Mouse (Mus musculus): ENCODE data around the gene Fhit. TPM values are rescaled to one million over a fixed set of nuclear protein-coding genes. Genes with fewer than 3 reads are reported as not detected.

Gene Fhit
- polyA plus RNA-seq, 1 experiment from 2014 or later, result 3.6 TPM

DNA sequence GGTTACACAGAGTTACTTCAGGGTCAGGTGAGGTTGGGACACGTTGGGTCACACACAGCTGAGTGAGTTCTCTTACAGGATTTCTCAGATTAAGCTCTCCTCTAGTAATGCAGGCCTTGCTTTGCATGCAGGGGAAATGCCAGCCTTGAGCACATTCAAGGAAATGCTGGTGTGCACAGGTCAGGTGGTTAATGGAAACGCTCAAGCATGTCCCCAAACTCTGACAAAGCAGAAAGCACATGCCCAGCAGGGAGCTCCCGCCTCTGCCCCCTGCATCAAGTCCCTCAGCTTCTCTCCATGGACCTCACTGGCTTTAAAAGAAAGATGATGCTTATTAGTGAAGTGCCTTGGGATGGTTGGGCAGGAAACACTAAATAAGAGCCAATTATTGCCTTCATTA, 530.1 kb downstream of the Fhit start:
- H3K36me3 ChIP-seq (ENCODE audit: control insufficient read depth, insufficient read depth), result no peaks in the 10 kb centered on the region
- 74% methylated on average over 3 of the region's 3 CpGs for WGBS

DNA sequence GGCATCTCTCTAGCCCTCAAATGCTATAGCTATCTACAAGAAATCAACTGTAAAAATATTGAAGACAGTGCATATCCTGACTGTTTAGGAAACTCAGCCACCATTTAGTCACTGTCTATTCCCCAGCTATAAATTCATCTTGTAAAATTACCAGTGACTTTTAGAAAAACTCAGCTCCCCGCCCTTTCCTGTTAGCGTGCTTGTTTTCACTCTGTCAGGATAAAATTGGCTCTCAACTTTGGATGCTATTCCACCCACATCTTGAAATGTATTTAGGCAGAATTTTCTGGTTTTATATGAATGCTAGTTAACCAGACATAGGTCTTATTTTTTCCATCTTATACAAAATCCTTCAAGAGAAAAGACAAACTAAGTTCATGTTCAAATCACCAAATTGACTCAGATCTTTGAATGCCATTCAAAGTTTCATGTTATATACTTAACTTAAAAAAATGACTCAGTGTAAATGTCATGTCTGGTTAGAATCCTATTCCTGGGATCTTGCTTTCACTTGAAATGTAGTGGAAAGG, 530.9 kb downstream of the Fhit start:
- WGBS, result 71% methylated on average over 2 of the region's 2 CpGs
- H3K9ac ChIP-seq (ENCODE audit: low read length), result no peak overlapping the region
- H3K4me2 ChIP-seq (ENCODE audit: low read depth, low read length), result no peak overlapping the region
- H3K36me3 ChIP-seq (ENCODE audit: control insufficient read depth, insufficient read depth), result no peaks in the 10 kb centered on the region
- no peak overlapping the region for H3K4me3 ChIP-seq (ENCODE audit: low read length)
- no peaks in the 10 kb centered on the region for H3K4me1 ChIP-seq (ENCODE audit: control insufficient read depth, insufficient read depth, low read length)
- ATAC-seq (replicated peaks; ENCODE audit: extremely low read depth, insufficient read depth, low FRiP score), result no peak
- H3K27me3 ChIP-seq (ENCODE audit: control insufficient read depth, insufficient read depth, low read length), result no peaks in the 10 kb centered on the region
- no peaks in the 10 kb centered on the region for H3K9me3 ChIP-seq (replicated peaks; ENCODE audit: control insufficient read depth, low read length)
- no peak overlapping the region for H3K27ac ChIP-seq (ENCODE audit: low read length)

More for the DNA sequence above, 530.1 kb downstream of the Fhit start:
- H3K9ac ChIP-seq (ENCODE audit: low read length), result no peak overlapping the region
- H3K4me1 ChIP-seq (ENCODE audit: control insufficient read depth, insufficient read depth, low read length), result no peaks in the 10 kb centered on the region
- no peaks in the 10 kb centered on the region for H3K9me3 ChIP-seq (replicated peaks; ENCODE audit: control insufficient read depth, low read length)
- no peak overlapping the region for H3K4me3 ChIP-seq (ENCODE audit: low read length)
- no peak for ATAC-seq (replicated peaks; ENCODE audit: extremely low read depth, insufficient read depth, low FRiP score)
- H3K4me2 ChIP-seq (ENCODE audit: low read depth, low read length), result no peak overlapping the region
- no peak overlapping the region for H3K27ac ChIP-seq (ENCODE audit: low read length)
- H3K27me3 ChIP-seq (ENCODE audit: control insufficient read depth, insufficient read depth, low read length), result no peaks in the 10 kb centered on the region

DNA sequence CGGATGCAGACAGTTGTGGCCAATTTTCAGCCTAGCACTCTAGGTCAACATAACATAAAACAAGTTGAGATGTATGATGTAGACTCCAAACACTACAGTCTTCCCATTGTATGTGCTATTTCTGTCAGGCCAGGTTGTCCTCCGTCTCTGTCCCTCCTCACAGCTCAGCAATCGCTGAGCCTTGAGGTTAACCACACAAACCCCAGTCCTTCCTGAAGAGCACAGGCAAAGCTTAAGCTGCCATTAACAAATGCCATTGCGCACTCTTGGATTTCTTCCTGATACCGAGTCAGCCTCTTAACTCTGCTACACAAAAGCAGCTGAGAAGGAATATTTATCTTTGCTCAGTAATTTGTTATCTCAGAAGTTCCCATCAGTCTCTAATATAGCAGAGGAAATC, 568.4 kb downstream of the Fhit start:
- Histone ChIP-seq H3K4me3 (ENCODE audit: low read length) (no peak overlapping the region), H3K36me3 (ENCODE audit: control insufficient read depth, insufficient read depth) (no peaks in the 10 kb centered on the region), H3K9me3 (replicated peaks; ENCODE audit: control insufficient read depth, low read length) (no peaks in the 10 kb centered on the region), H3K27ac (ENCODE audit: low read length) (no peak overlapping the region), H3K4me1 (ENCODE audit: control insufficient read depth, insufficient read depth, low read length) (no peaks in the 10 kb centered on the region), H3K9ac (ENCODE audit: low read length) (no peak overlapping the region), H3K4me2 (ENCODE audit: low read depth, low read length) (no peak overlapping the region), H3K27me3 (ENCODE audit: control insufficient read depth, insufficient read depth, low read length) (no peaks in the 10 kb centered on the region)
- WGBS, result 45% methylated on average over 5 of the region's 5 CpGs
- ATAC-seq (replicated peaks; ENCODE audit: extremely low read depth, insufficient read depth, low FRiP score), result no peak

DNA sequence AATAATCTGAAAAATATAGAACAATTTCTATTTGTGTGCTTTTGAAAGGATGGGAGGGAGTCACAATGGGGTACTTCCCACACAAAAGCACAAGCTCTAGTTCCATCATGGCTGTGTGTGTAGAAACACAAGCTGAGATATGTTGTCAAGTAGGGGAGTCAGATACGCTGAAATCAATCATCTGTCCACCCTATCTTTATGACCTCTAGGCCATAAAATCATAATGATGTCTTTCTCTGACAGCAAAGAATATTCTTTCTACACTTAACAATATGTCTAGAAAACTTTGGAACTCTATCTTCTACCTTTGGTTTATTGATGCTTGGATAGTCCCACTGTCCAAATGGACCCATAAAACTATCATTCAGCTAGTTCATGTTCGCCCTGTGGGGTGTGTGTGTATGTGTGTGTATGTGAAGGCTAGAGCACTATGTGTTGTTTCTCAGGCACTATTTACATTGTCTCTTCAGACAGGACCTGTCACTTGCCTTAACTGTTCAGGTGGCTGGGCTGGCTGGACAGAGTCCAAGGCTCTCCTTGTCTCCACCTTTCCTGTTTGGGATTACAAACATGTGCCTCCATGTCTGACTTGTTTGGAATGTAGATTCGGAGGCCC, 592.8 kb downstream of the Fhit start:
- Histone ChIP-seq H3K4me3 (ENCODE audit: low read length) (no peak overlapping the region), H3K4me2 (ENCODE audit: low read depth, low read length) (no peak overlapping the region), H3K4me1 (ENCODE audit: control insufficient read depth, insufficient read depth, low read length) (no peaks in the 10 kb centered on the region), H3K9ac (ENCODE audit: low read length) (no peak overlapping the region), H3K9me3 (replicated peaks; ENCODE audit: control insufficient read depth, low read length) (no peaks in the 10 kb centered on the region), H3K27me3 (ENCODE audit: control insufficient read depth, insufficient read depth, low read length) (no peaks in the 10 kb centered on the region), H3K36me3 (ENCODE audit: control insufficient read depth, insufficient read depth) (no peaks in the 10 kb centered on the region), H3K27ac (ENCODE audit: low read length) (no peak overlapping the region)
- ATAC-seq (replicated peaks; ENCODE audit: extremely low read depth, insufficient read depth, low FRiP score), result no peak
- WGBS, result 77% methylated on average over 3 of the region's 3 CpGs

DNA sequence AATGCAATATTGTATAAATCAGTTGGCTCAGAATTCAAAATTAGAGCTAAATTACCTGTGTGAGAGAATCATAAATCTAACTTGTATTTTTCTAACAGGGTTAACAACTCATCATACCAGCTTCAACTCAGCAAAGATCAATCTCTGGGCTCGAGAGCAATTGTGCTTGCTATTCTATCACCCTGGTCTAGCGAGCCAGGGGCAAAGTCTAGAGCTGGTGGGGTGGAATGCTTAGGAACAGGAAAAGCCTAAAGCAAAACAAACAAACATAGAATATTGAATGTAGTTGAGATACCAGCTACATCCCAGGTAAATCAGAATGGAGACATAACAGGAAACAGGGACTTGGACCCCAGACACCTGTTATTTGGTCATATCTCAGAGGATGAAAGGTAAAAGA, 594.1 kb downstream of the Fhit start:
- no peaks in the 10 kb centered on the region for H3K36me3 ChIP-seq (ENCODE audit: control insufficient read depth, insufficient read depth)
- H3K4me2 ChIP-seq (ENCODE audit: low read depth, low read length), result no peak overlapping the region
- H3K4me3 ChIP-seq (ENCODE audit: low read length), result no peak overlapping the region
- no peaks in the 10 kb centered on the region for H3K27me3 ChIP-seq (ENCODE audit: control insufficient read depth, insufficient read depth, low read length)
- no peak for ATAC-seq (replicated peaks; ENCODE audit: extremely low read depth, insufficient read depth, low FRiP score)
- no peak overlapping the region for H3K27ac ChIP-seq (ENCODE audit: low read length)
- WGBS, result 74% methylated on average over 2 of the region's 2 CpGs
- no peak overlapping the region for H3K9ac ChIP-seq (ENCODE audit: low read length)
- H3K9me3 ChIP-seq (replicated peaks; ENCODE audit: control insufficient read depth, low read length), result no peaks in the 10 kb centered on the region
- no peaks in the 10 kb centered on the region for H3K4me1 ChIP-seq (ENCODE audit: control insufficient read depth, insufficient read depth, low read length)

DNA sequence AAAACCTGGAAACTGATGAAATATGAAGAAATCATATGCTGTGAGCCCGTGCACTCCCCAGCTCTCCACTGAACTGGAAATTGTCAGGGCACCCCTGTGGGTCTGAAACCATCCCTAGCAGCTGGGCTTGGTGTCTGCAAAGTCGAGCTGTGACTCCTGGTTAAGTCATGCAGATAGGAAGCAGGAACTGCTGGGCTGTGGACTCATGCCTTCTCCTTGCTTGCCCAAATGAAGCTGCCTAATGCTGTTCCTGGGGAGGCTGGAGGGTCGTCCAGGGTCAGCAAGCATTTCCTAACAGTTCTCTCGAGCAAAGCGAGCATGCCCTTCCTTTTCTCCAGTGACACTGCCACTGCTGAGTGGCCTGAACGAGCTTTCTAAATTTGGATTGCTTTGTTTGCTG, 607.1 kb downstream of the Fhit start:
- peaks cover 9% of the 10 kb centered on the region for H3K4me1 ChIP-seq (ENCODE audit: control insufficient read depth, insufficient read depth, low read length)
- H3K9ac ChIP-seq (ENCODE audit: low read length), result no peak overlapping the region
- no peaks in the 10 kb centered on the region for H3K9me3 ChIP-seq (replicated peaks; ENCODE audit: control insufficient read depth, low read length)
- 0 out of 2 replicates have a peak overlapping the region, but pooled peaks have one; percentile 20 for H3K4me2 ChIP-seq (ENCODE audit: low read depth, low read length)
- no peaks in the 10 kb centered on the region for H3K27me3 ChIP-seq (ENCODE audit: control insufficient read depth, insufficient read depth, low read length)
- H3K36me3 ChIP-seq (ENCODE audit: control insufficient read depth, insufficient read depth), result no peaks in the 10 kb centered on the region
- H3K27ac ChIP-seq (ENCODE audit: low read length), result 0 out of 2 replicates have a peak overlapping the region, but pooled peaks have one; percentile 32
- WGBS, result 27% methylated on average over 6 of the region's 6 CpGs
- no peak for ATAC-seq (replicated peaks; ENCODE audit: extremely low read depth, insufficient read depth, low FRiP score)
- no peak overlapping the region for H3K4me3 ChIP-seq (ENCODE audit: low read length)

DNA sequence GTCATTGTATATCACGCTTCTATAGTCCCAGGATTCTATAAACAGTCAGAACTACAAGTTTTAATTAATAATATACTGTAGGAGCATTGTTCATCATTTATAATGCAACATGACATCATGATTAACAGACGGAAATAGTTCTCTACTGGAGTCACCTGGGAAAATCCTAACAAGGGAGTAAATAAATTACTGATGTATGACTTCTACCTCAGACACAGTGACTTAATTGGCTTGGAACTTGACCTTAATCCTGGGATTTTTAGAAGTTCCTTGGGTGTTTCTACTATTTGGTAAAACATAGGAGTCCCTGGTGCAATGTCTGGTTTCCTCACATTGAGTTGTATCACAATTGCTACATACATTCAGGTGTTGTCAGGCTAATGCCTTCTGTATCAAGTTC, 613.2 kb downstream of the Fhit start:
- Histone ChIP-seq H3K27me3 (ENCODE audit: control insufficient read depth, insufficient read depth, low read length) (no peaks in the 10 kb centered on the region), H3K9me3 (replicated peaks; ENCODE audit: control insufficient read depth, low read length) (no peaks in the 10 kb centered on the region), H3K4me3 (ENCODE audit: low read length) (no peak overlapping the region), H3K4me2 (ENCODE audit: low read depth, low read length) (no peak overlapping the region), H3K9ac (ENCODE audit: low read length) (no peak overlapping the region), H3K4me1 (ENCODE audit: control insufficient read depth, insufficient read depth, low read length) (no peaks in the 10 kb centered on the region), H3K36me3 (ENCODE audit: control insufficient read depth, insufficient read depth) (no peaks in the 10 kb centered on the region), H3K27ac (ENCODE audit: low read length) (no peak overlapping the region)
- no peak for ATAC-seq (replicated peaks; ENCODE audit: extremely low read depth, insufficient read depth, low FRiP score)
- 76% methylated on average over 2 of the region's 2 CpGs for WGBS

DNA sequence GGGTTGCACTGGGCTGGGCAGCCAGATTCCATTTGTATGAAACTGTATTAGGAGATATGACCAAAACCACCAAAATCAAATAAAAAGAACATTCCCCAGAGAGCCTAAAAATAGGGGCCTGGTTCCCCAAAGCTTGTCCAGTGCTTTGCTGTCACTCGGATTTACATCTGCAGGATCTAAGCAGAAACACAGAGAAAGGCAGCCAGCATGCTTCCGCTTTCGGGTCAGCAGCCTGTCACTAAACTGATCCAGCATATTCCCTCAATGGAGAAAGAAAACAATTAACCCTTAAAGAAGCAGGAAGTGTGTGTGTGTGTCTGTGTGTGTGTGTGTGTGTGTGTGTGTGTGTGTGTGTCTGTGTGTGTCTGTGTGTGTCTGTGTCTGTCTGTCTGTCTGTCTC, 615.9 kb downstream of the Fhit start:
- Histone ChIP-seq H3K27ac (ENCODE audit: low read length) (no peak overlapping the region), H3K4me1 (ENCODE audit: control insufficient read depth, insufficient read depth, low read length) (no peaks in the 10 kb centered on the region), H3K9ac (ENCODE audit: low read length) (no peak overlapping the region), H3K4me3 (ENCODE audit: low read length) (no peak overlapping the region), H3K27me3 (ENCODE audit: control insufficient read depth, insufficient read depth, low read length) (no peaks in the 10 kb centered on the region), H3K4me2 (ENCODE audit: low read depth, low read length) (no peak overlapping the region), H3K9me3 (replicated peaks; ENCODE audit: control insufficient read depth, low read length) (no peaks in the 10 kb centered on the region), H3K36me3 (ENCODE audit: control insufficient read depth, insufficient read depth) (no peaks in the 10 kb centered on the region)
- ATAC-seq (replicated peaks; ENCODE audit: extremely low read depth, insufficient read depth, low FRiP score), result no peak
- 63% methylated on average over 3 of the region's 3 CpGs for WGBS

DNA sequence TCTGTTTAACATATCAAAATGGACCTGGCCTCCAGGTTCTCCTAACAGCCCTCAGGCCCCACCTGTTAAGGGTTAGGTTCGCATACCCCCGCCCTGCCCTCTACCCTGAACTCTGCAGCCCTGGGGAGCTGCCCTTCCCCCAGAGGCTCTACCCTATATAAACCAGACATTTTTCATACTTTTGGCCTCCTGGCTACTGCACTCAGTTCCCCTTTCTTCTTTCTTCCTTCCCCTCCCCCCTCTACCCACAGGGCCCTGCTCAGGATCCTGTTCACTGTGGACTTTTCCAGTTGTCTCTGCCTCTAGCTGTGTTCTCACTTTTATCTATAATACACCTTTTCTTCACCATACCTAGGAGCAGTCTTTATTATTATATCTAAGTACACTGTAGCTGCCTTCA, 627.0 kb downstream of the Fhit start:
- H3K4me1 ChIP-seq (ENCODE audit: control insufficient read depth, insufficient read depth, low read length), result peaks cover 5% of the 10 kb centered on the region; the same call in 1 of the 2 replicates
- no peak for ATAC-seq (replicated peaks; ENCODE audit: extremely low read depth, insufficient read depth, low FRiP score)
- no peaks in the 10 kb centered on the region for H3K27me3 ChIP-seq (ENCODE audit: control insufficient read depth, insufficient read depth, low read length)
- 83% methylated on average over 2 of the region's 2 CpGs for WGBS
- no peak overlapping the region for H3K4me2 ChIP-seq (ENCODE audit: low read depth, low read length)
- H3K4me3 ChIP-seq (ENCODE audit: low read length), result no peak overlapping the region
- no peaks in the 10 kb centered on the region for H3K9me3 ChIP-seq (replicated peaks; ENCODE audit: control insufficient read depth, low read length)
- H3K36me3 ChIP-seq (ENCODE audit: control insufficient read depth, insufficient read depth), result no peaks in the 10 kb centered on the region
- H3K27ac ChIP-seq (ENCODE audit: low read length), result no peak overlapping the region
- H3K9ac ChIP-seq (ENCODE audit: low read length), result no peak overlapping the region

All from heart, embryonic 16.5 days (tissue).